Mouse (Mus musculus): ENCODE measurements around the gene Sdf2l1. TPM values are rescaled to one million over a fixed set of nuclear protein-coding genes. Genes with fewer than 3 reads are reported as not detected.
"Not testable (repeated sequence)": the region's sequence is repeated elsewhere in the genome, so short reads cannot be mapped to it uniquely, and the experiment has no call there.

Sdf2l1 gene
- 10 to 100 TPM; 20.2 to 25.2 TPM for total RNA-seq (2021)
- long read RNA-seq, experiment 1, transcript Sdf2l1-201 (3 exons, 1,108 nt): major isoform, 19 of 19 reads
- long read RNA-seq, experiment 1, partial matches to known transcripts: 0 of 19 reads
- long read RNA-seq, experiment 1, other reads (novel, unspliced or antisense): 0 of 19 reads
- long read RNA-seq, experiment 2, transcript Sdf2l1-201 (3 exons, 1,108 nt): major isoform, 6 of 6 reads
- long read RNA-seq, experiment 2, partial matches to known transcripts: 0 of 6 reads
- long read RNA-seq, experiment 2, other reads (novel, unspliced or antisense): 0 of 6 reads

- intact Hi-C loops (cut with DNase I): loop anchor here (5.0 kb wide), 1 partner anchor 75 kb away; the partner anchor contains the start of gene Rimbp3
- peak within 1 kb of the TSS; percentile 84 for H3K27ac ChIP-seq
- H3K4me3 ChIP-seq: peak within 1 kb of the TSS; percentile 98
- peak; percentile 33 for TF ChIP-seq CTCF (IDR thresholded peaks at IDR 0.05)
- DNase-seq (ENCODE audit: extremely low spot score in 1 of 2, low spot score in 2 of 2): peak; percentile 98
These were observed at the start of gene Sdf2l1 for GRCm38 (mm10) chr16:17132089-17132905. TSS of gene Sdf2l1 (minus strand) at chr16:17132383.

DNA sequence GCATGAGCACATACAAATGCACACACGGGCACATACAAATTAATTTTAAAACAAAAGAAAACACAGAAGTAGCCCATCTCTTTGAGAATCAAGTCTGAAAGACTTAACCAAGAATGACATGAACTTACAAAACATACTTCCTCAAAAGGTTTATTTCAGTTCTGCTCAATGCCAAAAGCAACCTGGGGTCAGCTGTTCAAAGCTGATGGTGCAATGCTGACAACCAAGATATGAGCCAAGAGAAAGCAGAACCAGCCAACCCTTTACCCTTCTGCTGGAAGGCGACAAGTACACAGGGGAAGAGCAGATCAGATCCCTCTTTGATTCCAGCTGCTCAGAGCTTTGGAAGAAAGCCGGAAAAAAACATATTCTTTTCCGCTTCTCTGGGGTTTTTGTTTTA lies 49.2 kb upstream of the Sdf2l1 start:
- intact Hi-C loops (cut with DNase I): no loop called here
- H3K27ac ChIP-seq: no peak overlapping the region
- no peak overlapping the region for H3K4me3 ChIP-seq
- TF ChIP-seq CTCF (IDR thresholded peaks at IDR 0.05): no peak
- DNase-seq (ENCODE audit: extremely low spot score in 1 of 2, low spot score in 2 of 2): no peak

GRCm38 (mm10) chr16:17179706-17180105 lies 47.5 kb upstream of the Sdf2l1 start:
- TF ChIP-seq CTCF (IDR thresholded peaks at IDR 0.05): no peak
- intact Hi-C loops (cut with DNase I): no loop called here
- DNase-seq (ENCODE audit: extremely low spot score in 1 of 2, low spot score in 2 of 2): no peak
- H3K4me3 ChIP-seq: no peak overlapping the region
- no peak overlapping the region for H3K27ac ChIP-seq

GRCm38 (mm10) chr16:17177623-17178170 lies 45.5 kb upstream of the Sdf2l1 start:
- TF ChIP-seq CTCF (IDR thresholded peaks at IDR 0.05): no peak
- intact Hi-C loops (cut with DNase I): no loop called here

GRCm38 (mm10) chr16:17175765-17176164 lies 43.6 kb upstream of the Sdf2l1 start:
- Histone ChIP-seq H3K4me3 (no peak overlapping the region), H3K27ac (no peak overlapping the region)
- intact Hi-C loops (cut with DNase I): no loop called here
- DNase-seq (ENCODE audit: extremely low spot score in 1 of 2, low spot score in 2 of 2): no peak
- no peak for TF ChIP-seq CTCF (IDR thresholded peaks at IDR 0.05)

More at GRCm38 (mm10) chr16:17177623-17178170, 45.5 kb upstream of the Sdf2l1 start:
- no peak overlapping the region for H3K27ac ChIP-seq
- H3K4me3 ChIP-seq: no peak overlapping the region
- no peak for DNase-seq (ENCODE audit: extremely low spot score in 1 of 2, low spot score in 2 of 2)

DNA sequence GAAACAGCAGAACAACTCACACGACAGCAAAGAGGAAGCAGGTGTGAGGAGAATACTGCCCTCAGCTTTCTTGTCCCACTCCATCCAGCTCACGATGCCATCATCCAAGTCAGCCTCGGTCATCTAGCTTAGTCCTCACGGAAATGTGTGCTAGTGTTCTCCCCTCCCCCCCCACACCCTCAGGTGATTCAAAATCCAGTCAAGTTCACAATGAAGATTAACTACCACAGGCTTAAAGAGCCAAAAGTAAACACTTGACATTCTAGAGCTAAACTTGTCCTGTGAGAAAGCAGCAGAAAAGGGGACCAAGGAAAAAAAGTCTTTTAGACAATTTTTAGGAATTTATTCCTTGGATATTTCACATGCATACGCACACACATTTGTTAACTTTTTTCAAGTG lies 35.9 kb upstream of the Sdf2l1 start:
- no peak overlapping the region for H3K27ac ChIP-seq
- intact Hi-C loops (cut with DNase I): no loop called here
- DNase-seq (ENCODE audit: extremely low spot score in 1 of 2, low spot score in 2 of 2): no peak
- no peak overlapping the region for H3K4me3 ChIP-seq
- TF ChIP-seq CTCF (IDR thresholded peaks at IDR 0.05): no peak

DNA sequence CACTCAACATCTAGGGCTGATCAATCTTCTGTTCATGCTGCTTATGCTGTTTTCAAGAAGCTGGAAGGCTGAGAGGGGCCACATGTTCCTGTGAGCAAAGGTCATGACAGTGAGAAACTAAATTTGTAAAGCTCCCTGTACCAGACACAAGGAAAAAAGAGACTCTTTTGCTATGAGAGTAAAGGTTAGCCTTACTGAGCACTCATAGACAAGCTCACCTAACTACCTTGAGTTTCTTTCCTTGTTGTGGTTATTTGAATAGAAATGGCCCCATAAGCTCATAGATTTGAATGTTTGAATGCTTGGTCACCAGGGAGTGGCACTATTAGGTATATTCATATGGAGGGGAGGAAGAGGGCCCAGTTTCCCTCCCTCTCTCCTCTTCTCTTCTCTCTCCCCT lies 35.0 kb upstream of the Sdf2l1 start:
- Histone ChIP-seq H3K27ac (no peak overlapping the region), H3K4me3 (no peak overlapping the region)
- DNase-seq (ENCODE audit: extremely low spot score in 1 of 2, low spot score in 2 of 2): no peak
- TF ChIP-seq CTCF (IDR thresholded peaks at IDR 0.05): no peak
- intact Hi-C loops (cut with DNase I): no loop called here

GRCm38 (mm10) chr16:17165478-17165877 lies 33.3 kb upstream of the Sdf2l1 start:
- H3K4me3 ChIP-seq; intact Hi-C loops (cut with DNase I); H3K27ac ChIP-seq; DNase-seq (ENCODE audit: extremely low spot score in 1 of 2, low spot score in 2 of 2): not testable (repeated sequence)

DNA sequence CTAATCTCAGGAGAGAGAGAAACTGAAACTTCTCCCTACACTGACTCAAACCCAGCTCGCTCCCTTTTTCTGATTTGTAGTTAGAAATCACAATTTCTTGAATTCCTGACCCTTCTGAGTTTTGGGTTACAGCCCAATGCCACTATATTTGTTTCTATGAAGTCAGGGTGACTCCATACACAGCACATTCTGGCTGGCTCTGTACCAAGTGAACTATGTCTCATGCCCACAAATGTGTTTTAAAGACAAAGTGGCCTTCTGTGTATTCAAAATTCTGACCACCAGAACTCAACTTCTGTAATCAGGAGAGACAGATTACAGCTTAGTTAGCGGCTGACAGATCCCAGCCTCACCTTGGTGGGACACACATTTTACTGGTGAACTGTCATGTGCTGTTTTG lies 22.2 kb upstream of the Sdf2l1 start:
- DNase-seq (ENCODE audit: extremely low spot score in 1 of 2, low spot score in 2 of 2): no peak
- no peak overlapping the region for H3K4me3 ChIP-seq
- H3K27ac ChIP-seq: no peak overlapping the region
- intact Hi-C loops (cut with DNase I): no loop called here
- TF ChIP-seq CTCF (IDR thresholded peaks at IDR 0.05): no peak

- intact Hi-C loops (cut with DNase I): no loop called here
- no peak for TF ChIP-seq CTCF (IDR thresholded peaks at IDR 0.05)
- Histone ChIP-seq H3K27ac (no peak overlapping the region), H3K4me3 (no peak overlapping the region)
- no peak for DNase-seq (ENCODE audit: extremely low spot score in 1 of 2, low spot score in 2 of 2)
These were observed 19.7 kb upstream of the Sdf2l1 start for GRCm38 (mm10) chr16:17151874-17152273.

DNA sequence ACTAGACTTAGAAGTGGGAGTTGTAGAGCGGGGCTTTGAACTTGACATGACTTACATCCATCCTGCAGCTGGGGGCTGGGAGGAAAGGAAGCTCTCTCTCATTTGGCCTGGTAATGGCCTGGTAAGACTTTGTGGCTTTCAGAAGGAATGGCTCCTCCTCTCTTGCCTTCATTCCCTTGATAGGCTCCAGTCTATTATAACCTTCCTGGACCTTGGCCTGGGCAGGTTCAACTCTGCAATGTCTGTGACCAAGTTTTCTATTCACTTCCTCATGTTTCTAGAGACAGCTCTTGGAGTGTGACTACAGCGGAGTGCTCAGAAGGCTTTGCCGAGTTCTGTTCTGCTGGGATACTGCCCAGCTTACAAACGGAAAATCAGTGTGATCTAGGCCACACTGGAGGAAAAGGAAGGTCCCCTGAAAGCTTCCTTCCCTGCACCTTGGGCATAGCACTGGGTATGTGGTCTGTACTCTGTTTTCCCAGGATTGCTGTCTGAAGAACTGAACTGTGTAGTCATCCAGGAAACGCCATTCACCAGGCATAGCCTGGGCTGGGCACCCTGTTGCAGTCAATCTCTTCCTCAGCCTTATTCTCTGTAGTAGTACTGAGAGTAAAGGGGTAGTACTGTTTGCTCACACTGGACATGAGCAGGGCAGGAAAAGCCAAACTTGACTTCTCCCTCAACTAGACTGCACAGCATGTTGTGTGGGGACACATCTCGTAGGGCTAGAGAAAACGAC lies 18.5 kb upstream of the Sdf2l1 start:
- intact Hi-C loops (cut with DNase I): no loop called here
- Histone ChIP-seq H3K27ac (no peak overlapping the region), H3K4me3 (no peak overlapping the region)
- no peak for DNase-seq (ENCODE audit: extremely low spot score in 1 of 2, low spot score in 2 of 2)
- TF ChIP-seq CTCF (IDR thresholded peaks at IDR 0.05): no peak
